Mouse (Mus musculus) liver, postnatal 0 days (tissue): ENCODE data around the gene Cp. TPM values are rescaled to one million over a fixed set of nuclear protein-coding genes. Genes with fewer than 3 reads are reported as not detected.

Experiments used
- ATAC-seq: fragments of 200-750 bp; cut with Nextera tagmentation; 2 replicates; pipeline ENCODE4 v1.8.0; 2017; ENCODE audit warnings: mild to moderate bottlenecking, moderate library complexity
- DNase-seq: peaks from one replicate; pipeline ENCODE4 v3.0.0-alpha.2; 2016
- H3K27ac ChIP-seq: fragments of 300-500 bp; sonication (generic); 2 replicates; pipeline ENCODE4 v1.5.1; 2014; ENCODE audit warnings: antibody characterized with exemption, moderate library complexity, mild to moderate bottlenecking, low read depth
- H3K27me3 ChIP-seq: fragments of 300-500 bp; sonication (generic); 2 replicates; pipeline ENCODE4 v1.6.1; 2014; ENCODE audit warnings: low read length, control low read depth, mixed read lengths; ENCODE audit not compliant: insufficient read depth
- H3K36me3 ChIP-seq: fragments of 300-500 bp; sonication (generic); replicated peaks from 2 replicates; pipeline ENCODE4 v1.6.1; 2014; ENCODE audit warnings: mild to moderate bottlenecking, control low read depth, low read length, moderate library complexity, mixed read lengths; ENCODE audit not compliant: insufficient read depth
- H3K4me1 ChIP-seq: fragments of 300-500 bp; sonication (generic); 2 replicates; pipeline ENCODE4 v1.6.1; 2014; ENCODE audit warnings: antibody characterized with exemption, mild to moderate bottlenecking, control low read depth; ENCODE audit not compliant: insufficient read depth
- H3K4me2 ChIP-seq: fragments of 300-500 bp; sonication (generic); 2 replicates; pipeline ENCODE4 v1.6.1; 2014; ENCODE audit warnings: low read depth, mild to moderate bottlenecking, low read length, moderate library complexity, mixed read lengths
- H3K4me3 ChIP-seq: fragments of 300-500 bp; sonication (generic); 2 replicates; pipeline ENCODE4 v1.5.1; 2014; ENCODE audit warnings: low read depth, low read length
- H3K9ac ChIP-seq: fragments of 300-500 bp; sonication (generic); replicated peaks from 2 replicates; pipeline ENCODE4 v1.6.1; 2014; ENCODE audit warnings: mild to moderate bottlenecking, moderate library complexity
- H3K9me3 ChIP-seq: fragments of 300-500 bp; sonication (generic); 2 replicates; pipeline ENCODE4 v1.6.1; 2016; ENCODE audit warnings: mild to moderate bottlenecking, control low read depth, low read length, mixed read lengths
- CTCF ChIP-seq: sonication (generic); IDR thresholded peaks from 2 replicates; pipeline ENCODE4 v1.5.1; 2016; ENCODE audit warnings: antibody characterized with exemption, low read depth
- EP300 ChIP-seq: IDR thresholded peaks from 2 replicates; pipeline ENCODE4 v1.6.1; 2016; ENCODE audit warnings: antibody characterized with exemption, low read depth, mild to moderate bottlenecking
- WGBS: fragments of 180-500 bp; shearing (Covaris S2); extraction: QIAGEN DNeasy Blood & Tissue Kit; methylation state at CpG from one replicate; pipeline ENCODE4 v1.1.7; 2014; ENCODE audit not compliant: insufficient replicate concordance; 5-methylcytosine and 5-hydroxymethylcytosine counted together
- polyA plus RNA-seq: library from polyadenylated mRNA; unstranded; fragments of >200 nt; fragmentation: Nextera tagmentation; extraction: Ambion mirVana; gene quantifications from 2 replicates; pipeline ENCODE4 v1.2.1, GENCODE M21; 2015

Gene Cp
- polyA plus RNA-seq, 1 experiment from 2014 or later = 272 TPM

- peak within 1 kb of the TSS; percentile 62 for H3K9ac ChIP-seq
- DNase-seq = peak; percentile 92
- H3K4me1 ChIP-seq = peaks cover 12% of the 10 kb centered on the region
- H3K4me2 ChIP-seq = peak within 1 kb of the TSS; percentile 85
- H3K4me3 ChIP-seq = peak within 1 kb of the TSS; percentile 66
- H3K27me3 ChIP-seq = no peaks in the 10 kb centered on the region
- no peak for TF ChIP-seq CTCF
- TF ChIP-seq EP300 = peak; percentile 30; the same call in 1 of the 2 replicates
- ATAC-seq = peak; percentile 100
- under 1% methylated on average over 49 of the region's 54 CpGs for WGBS
- H3K36me3 ChIP-seq = peaks cover 4% of the 10 kb centered on the region
- H3K27ac ChIP-seq = peak within 1 kb of the TSS; percentile 78; the same call in 1 of the 2 replicates
- no peaks in the 10 kb centered on the region for H3K9me3 ChIP-seq
Measured at GRCm38 (mm10) chr3:20057306-20058196, 100.7 kb downstream of the Cp start, which contains the start of gene Hltf. Gene Hltf (plus strand): TSS chr3:20057811.

GRCm38 (mm10) chr3:20058197-20058541 lies 101.3 kb downstream of the Cp start:
- DNase-seq (no peak), ATAC-seq (no peak)
- 0% methylated on average over 6 of the region's 9 CpGs for WGBS
- Histone ChIP-seq H3K27ac (no peak overlapping the region), H3K9ac (peak overlapping the region; percentile 62), H3K9me3 (no peaks in the 10 kb centered on the region), H3K27me3 (no peaks in the 10 kb centered on the region), H3K4me3 (peak overlapping the region; percentile 66), H3K36me3 (peaks cover 4% of the 10 kb centered on the region), H3K4me2 (peak overlapping the region; percentile 85), H3K4me1 (peaks cover 12% of the 10 kb centered on the region)
- TF ChIP-seq CTCF = no peak
- no peak for TF ChIP-seq EP300

Other genes starting within 250 kb of the Cp start
- gene Hps3, start 78.3 kb downstream of the Cp start, polyA plus RNA-seq = 5.1 and 5.4 TPM in 2 replicates
- 6.4 and 8.2 TPM in 2 replicates for gene Hltf, start 100.8 kb downstream of the Cp start, polyA plus RNA-seq
- 18.1 and 19.2 TPM in 2 replicates for gene Gyg, start 198.3 kb downstream of the Cp start, polyA plus RNA-seq